Mouse (Mus musculus) midbrain, embryonic 15.5 days (tissue): ENCODE measurements at regions not wholly inside any gene's neighbourhood (a gene's known extent, or its start where the extent isn't known, plus 50 kb on each side); places are given as distances from the start of the nearest gene placed in this dataset.

Experiments used
- ATAC-seq: fragments of 200-750 bp; cut with Nextera tagmentation; replicated peaks from 2 replicates; pipeline ENCODE4 v1.8.0; 2017; ENCODE audit warnings: moderate TSS enrichment
- H3K27ac ChIP-seq: fragments of 300-500 bp; sonication (generic); 2 replicates; pipeline ENCODE4 v1.5.1; 2015; ENCODE audit warnings: mild to moderate bottlenecking, inconsistent platforms
- H3K27me3 ChIP-seq: fragments of 300-500 bp; sonication (generic); replicated peaks from 2 replicates; pipeline ENCODE4 v1.6.1; 2015; ENCODE audit warnings: inconsistent platforms
- H3K36me3 ChIP-seq: fragments of 300-500 bp; sonication (generic); replicated peaks from 2 replicates; pipeline ENCODE4 v1.6.1; 2015; ENCODE audit warnings: inconsistent platforms
- H3K4me1 ChIP-seq: fragments of 300-500 bp; sonication (generic); 2 replicates; pipeline ENCODE4 v1.6.1; 2015; ENCODE audit warnings: inconsistent platforms
- H3K4me2 ChIP-seq: fragments of 300-500 bp; sonication (generic); 2 replicates; pipeline ENCODE4 v1.6.1; 2015; ENCODE audit warnings: inconsistent platforms, mild to moderate bottlenecking, moderate library complexity
- H3K4me3 ChIP-seq: fragments of 300-500 bp; sonication (generic); 2 replicates; pipeline ENCODE4 v1.5.1; 2015; ENCODE audit warnings: mild to moderate bottlenecking, inconsistent platforms
- H3K9ac ChIP-seq: fragments of 300-500 bp; sonication (generic); 2 replicates; pipeline ENCODE4 v1.6.1; 2015; ENCODE audit warnings: mild to moderate bottlenecking, inconsistent platforms
- H3K9me3 ChIP-seq: fragments of 300-500 bp; sonication (generic); 2 replicates; pipeline ENCODE4 v1.6.1; 2016; ENCODE audit warnings: inconsistent platforms
- whole genome bisulfite sequencing: fragments of 180-500 bp; shearing (Covaris S2); methylation state at CpG from one replicate; pipeline ENCODE4 v1.1.7; 2015; ENCODE audit warnings: mixed read lengths; 5-methylcytosine and 5-hydroxymethylcytosine counted together

- H3K27ac ChIP-seq = no peak overlapping the region
- H3K4me1 ChIP-seq = no peaks in the 10 kb centered on the region
- no peak overlapping the region for H3K4me3 ChIP-seq
- H3K36me3 ChIP-seq = no peaks in the 10 kb centered on the region
- WGBS = 23% methylated on average over 2 of the region's 2 CpGs
- H3K4me2 ChIP-seq = no peak overlapping the region
- ATAC-seq = 0 out of 2 replicates have a peak, but pooled peaks have one; percentile 54
- H3K9ac ChIP-seq = no peak overlapping the region
- no peaks in the 10 kb centered on the region for H3K27me3 ChIP-seq
- no peaks in the 10 kb centered on the region for H3K9me3 ChIP-seq
Observed at GRCm38 (mm10) chr19:26068553-26068952, 396.3 kb downstream of the Dmrt2 start.

- ATAC-seq = no peak
- WGBS = 95% methylated on average over 3 of the region's 3 CpGs
- H3K36me3 ChIP-seq = no peaks in the 10 kb centered on the region
- no peaks in the 10 kb centered on the region for H3K4me1 ChIP-seq
- no peak overlapping the region for H3K9ac ChIP-seq
- no peaks in the 10 kb centered on the region for H3K9me3 ChIP-seq
- no peak overlapping the region for H3K4me2 ChIP-seq
- H3K27me3 ChIP-seq = no peaks in the 10 kb centered on the region
- no peak overlapping the region for H3K27ac ChIP-seq
- H3K4me3 ChIP-seq = no peak overlapping the region
Observed at GRCm38 (mm10) chr19:26069908-26070307, 397.7 kb downstream of the Dmrt2 start.

GRCm38 (mm10) chr19:26088318-26088717 lies 416.1 kb downstream of the Dmrt2 start:
- H3K27me3 ChIP-seq = no peaks in the 10 kb centered on the region
- WGBS = 92% methylated on average over 3 of the region's 3 CpGs
- H3K9ac ChIP-seq = no peak overlapping the region
- no peaks in the 10 kb centered on the region for H3K36me3 ChIP-seq
- H3K27ac ChIP-seq = no peak overlapping the region
- no peaks in the 10 kb centered on the region for H3K4me1 ChIP-seq
- H3K4me2 ChIP-seq = no peak overlapping the region
- H3K9me3 ChIP-seq = no peaks in the 10 kb centered on the region
- H3K4me3 ChIP-seq = no peak overlapping the region
- ATAC-seq = no peak

- H3K27ac ChIP-seq = no peak overlapping the region
- no peaks in the 10 kb centered on the region for H3K36me3 ChIP-seq
- no peak for ATAC-seq
- H3K4me1 ChIP-seq = no peaks in the 10 kb centered on the region
- H3K4me3 ChIP-seq = no peak overlapping the region
- no peak overlapping the region for H3K4me2 ChIP-seq
- H3K9ac ChIP-seq = no peak overlapping the region
- H3K27me3 ChIP-seq = no peaks in the 10 kb centered on the region
- no peaks in the 10 kb centered on the region for H3K9me3 ChIP-seq
- WGBS = 87% methylated on average over 8 of the region's 8 CpGs
Observed at GRCm38 (mm10) chr19:26091386-26091785, 419.2 kb downstream of the Dmrt2 start.

- Histone ChIP-seq H3K36me3 (no peaks in the 10 kb centered on the region), H3K4me1 (no peaks in the 10 kb centered on the region), H3K9ac (no peak overlapping the region), H3K27ac (no peak overlapping the region), H3K4me2 (no peak overlapping the region), H3K27me3 (no peaks in the 10 kb centered on the region), H3K9me3 (no peaks in the 10 kb centered on the region), H3K4me3 (no peak overlapping the region)
- ATAC-seq = no peak
- WGBS = 92% methylated on average over 1 of the region's 1 CpGs
Observed at GRCm38 (mm10) chr19:26093844-26094243, 421.6 kb downstream of the Dmrt2 start.

- no peak overlapping the region for H3K4me2 ChIP-seq
- no peak overlapping the region for H3K9ac ChIP-seq
- H3K27ac ChIP-seq = no peak overlapping the region
- H3K9me3 ChIP-seq = no peaks in the 10 kb centered on the region
- H3K4me3 ChIP-seq = no peak overlapping the region
- no peaks in the 10 kb centered on the region for H3K4me1 ChIP-seq
- 87% methylated on average over 6 of the region's 6 CpGs for WGBS
- no peak for ATAC-seq
- no peaks in the 10 kb centered on the region for H3K36me3 ChIP-seq
- no peaks in the 10 kb centered on the region for H3K27me3 ChIP-seq
Observed at GRCm38 (mm10) chr19:26114326-26114725, 442.1 kb downstream of the Dmrt2 start.

- Histone ChIP-seq H3K4me2 (no peak overlapping the region), H3K9me3 (no peaks in the 10 kb centered on the region), H3K27me3 (no peaks in the 10 kb centered on the region), H3K4me3 (no peak overlapping the region), H3K4me1 (no peaks in the 10 kb centered on the region), H3K9ac (no peak overlapping the region), H3K27ac (no peak overlapping the region), H3K36me3 (no peaks in the 10 kb centered on the region)
- ATAC-seq = no peak
- 68% methylated on average over 2 of the region's 2 CpGs for WGBS
Observed at GRCm38 (mm10) chr19:26128423-26128822, 456.2 kb downstream of the Dmrt2 start.

GRCm38 (mm10) chr19:26134385-26134784 lies 462.2 kb downstream of the Dmrt2 start:
- Histone ChIP-seq H3K27ac (no peak overlapping the region), H3K4me1 (no peaks in the 10 kb centered on the region; the same call in 1 of the 2 replicates), H3K27me3 (no peaks in the 10 kb centered on the region), H3K36me3 (no peaks in the 10 kb centered on the region), H3K9me3 (no peaks in the 10 kb centered on the region), H3K4me3 (no peak overlapping the region), H3K4me2 (no peak overlapping the region), H3K9ac (no peak overlapping the region)
- ATAC-seq = no peak
- WGBS = 86% methylated on average over 4 of the region's 4 CpGs

- Histone ChIP-seq H3K4me3 (no peak overlapping the region), H3K27ac (no peak overlapping the region), H3K9ac (no peak overlapping the region), H3K4me2 (no peak overlapping the region), H3K27me3 (no peaks in the 10 kb centered on the region), H3K4me1 (no peaks in the 10 kb centered on the region; the same call in 1 of the 2 replicates), H3K36me3 (no peaks in the 10 kb centered on the region), H3K9me3 (no peaks in the 10 kb centered on the region)
- WGBS = 16% methylated on average over 2 of the region's 2 CpGs
- ATAC-seq = no peak
Observed at GRCm38 (mm10) chr19:26135398-26136104, 463.3 kb downstream of the Dmrt2 start.

- no peak overlapping the region for H3K4me3 ChIP-seq
- no peak for ATAC-seq
- no peak overlapping the region for H3K9ac ChIP-seq
- no peaks in the 10 kb centered on the region; the same call in 1 of the 2 replicates for H3K4me1 ChIP-seq
- no peak overlapping the region for H3K4me2 ChIP-seq
- no peaks in the 10 kb centered on the region for H3K9me3 ChIP-seq
- H3K36me3 ChIP-seq = no peaks in the 10 kb centered on the region
- H3K27ac ChIP-seq = no peak overlapping the region
- no peaks in the 10 kb centered on the region for H3K27me3 ChIP-seq
- 81% methylated on average over 2 of the region's 2 CpGs for WGBS
Observed at GRCm38 (mm10) chr19:26140647-26141046, 464.2 kb upstream of the Smarca2 start.

- WGBS = 95% methylated on average over 2 of the region's 2 CpGs
Observed at GRCm38 (mm10) chr19:26143539-26143938, 461.3 kb upstream of the Smarca2 start.

GRCm38 (mm10) chr19:26151216-26151615 lies 453.6 kb upstream of the Smarca2 start:
- H3K4me1 ChIP-seq = no peaks in the 10 kb centered on the region
- H3K27me3 ChIP-seq = no peaks in the 10 kb centered on the region
- no peak overlapping the region for H3K9ac ChIP-seq
- H3K36me3 ChIP-seq = no peaks in the 10 kb centered on the region
- H3K9me3 ChIP-seq = no peaks in the 10 kb centered on the region
- H3K4me3 ChIP-seq = no peak overlapping the region
- H3K27ac ChIP-seq = no peak overlapping the region
- 84% methylated on average over 4 of the region's 4 CpGs for WGBS
- no peak overlapping the region for H3K4me2 ChIP-seq
- ATAC-seq = no peak

More at GRCm38 (mm10) chr19:26143539-26143938, 461.3 kb upstream of the Smarca2 start:
- Histone ChIP-seq H3K4me3 (no peak overlapping the region), H3K36me3 (no peaks in the 10 kb centered on the region), H3K4me2 (no peak overlapping the region), H3K27ac (no peak overlapping the region), H3K9me3 (no peaks in the 10 kb centered on the region), H3K9ac (no peak overlapping the region), H3K4me1 (no peaks in the 10 kb centered on the region), H3K27me3 (no peaks in the 10 kb centered on the region)
- no peak for ATAC-seq

- H3K36me3 ChIP-seq = no peaks in the 10 kb centered on the region
- no peak overlapping the region for H3K27ac ChIP-seq
- H3K27me3 ChIP-seq = no peaks in the 10 kb centered on the region
- no peak overlapping the region for H3K4me3 ChIP-seq
- no peak overlapping the region for H3K9ac ChIP-seq
- no peak for ATAC-seq
- H3K4me2 ChIP-seq = peak overlapping the region; percentile 34
- H3K4me1 ChIP-seq = no peaks in the 10 kb centered on the region
- H3K9me3 ChIP-seq = no peaks in the 10 kb centered on the region
- WGBS = 26% methylated on average over 13 of the region's 13 CpGs
Observed at GRCm38 (mm10) chr19:26164993-26165392, 439.9 kb upstream of the Smarca2 start.
